Mouse (Mus musculus): ENCODE measurements around the gene Ces1g.

GRCm38 (mm10) chr8:93379625-93380024 lies 42.5 kb upstream of the Ces1g start, which contains the start of gene Ces1h:
- TF ChIP-seq CTCF (IDR thresholded peaks at IDR 0.05; ENCODE audit: low read depth, low read length) = no peak
- no peak for TF ChIP-seq EP300 (IDR thresholded peaks at IDR 0.05; ENCODE audit: insufficient read depth, low read depth, low read length)
